Mouse (Mus musculus) cortical plate, adult 2 months (tissue): ENCODE data around the gene Eif2b5.

Source experiments
- CTCF ChIP-seq: fragments of 200-500 bp; IDR thresholded peaks from 2 replicates; pipeline ENCODE4 v1.5.1; 2011; ENCODE audit warnings: mild to moderate bottlenecking, control low read depth, low read length; ENCODE audit not compliant: insufficient read depth; ENCODE audit errors: extremely low read depth
- POLR2A ChIP-seq: fragments of 200-500 bp; IDR thresholded peaks from 2 replicates; pipeline ENCODE4 v1.6.1; 2011; ENCODE audit warnings: mild to moderate bottlenecking, low read length, control low read depth; ENCODE audit not compliant: insufficient read depth; ENCODE audit errors: extremely low read depth

GRCm38 (mm10) chr16:20537071-20537471 is 38.5 kb downstream of the Eif2b5 start:
- TF ChIP-seq POLR2A (no peak), CTCF (no peak)
